Mouse (Mus musculus) heart, adult 2 months (tissue): ENCODE results near the gene Hbq1a. TPM values are rescaled to one million over a fixed set of nuclear protein-coding genes. Genes with fewer than 3 reads are reported as not detected.
A peak's percentile ranks its signal among the peaks of the same experiment; 100 is the strongest.

Experiments used
- DNase-seq, 2 experiments: peaks; one replicate each; pipeline ENCODE4 v3.0.0; 2021
- H3K27ac ChIP-seq: fragments of 200-600 bp; 2 replicates; pipeline ENCODE4 v1.8.1; 2022
- H3K27me3 ChIP-seq: fragments of 200-500 bp; 2 replicates; pipeline ENCODE4 v1.6.1; 2012; ENCODE audit warnings: mild to moderate bottlenecking, low read length, inconsistent platforms, mixed read lengths; ENCODE audit not compliant: control insufficient read depth, insufficient read depth
- H3K36me3 ChIP-seq: fragments of 200-500 bp; 2 replicates; pipeline ENCODE4 v1.6.1; 2012; ENCODE audit warnings: low read length, inconsistent platforms; ENCODE audit not compliant: control insufficient read depth, insufficient read depth
- H3K4me1 ChIP-seq: fragments of 200-500 bp; 2 replicates; pipeline ENCODE4 v1.6.1; 2011; ENCODE audit warnings: low read length; ENCODE audit not compliant: control insufficient read depth, insufficient read depth
- H3K4me3 ChIP-seq: fragments of 200-600 bp; 2 replicates; pipeline ENCODE4 v1.8.1; 2022
- H3K79me2 ChIP-seq: fragments of 200-500 bp; replicated peaks from 2 replicates; pipeline ENCODE4 v1.6.1; 2012; ENCODE audit warnings: mild to moderate bottlenecking, inconsistent platforms, low read length, moderate library complexity, mixed read lengths; ENCODE audit not compliant: control insufficient read depth, insufficient read depth
- H3K9ac ChIP-seq: fragments of 200-500 bp; 2 replicates; pipeline ENCODE4 v1.6.1; 2012; ENCODE audit warnings: low read depth, mild to moderate bottlenecking, control low read depth, inconsistent platforms, low read length, mixed read lengths
- CTCF ChIP-seq: fragments of 200-600 bp; IDR thresholded peaks from 2 replicates; pipeline ENCODE4 v1.8.1; 2022; ENCODE audit warnings: antibody characterized with exemption, mild to moderate bottlenecking, moderate library complexity
- EP300 ChIP-seq: fragments of 200-500 bp; IDR thresholded peaks from 2 replicates; pipeline ENCODE4 v1.6.1; 2011; ENCODE audit warnings: low read depth, low read length, control low read depth; ENCODE audit not compliant: insufficient read depth
- POLR2A ChIP-seq: fragments of 200-500 bp; IDR thresholded peaks from 2 replicates; pipeline ENCODE4 v1.6.1; 2011; ENCODE audit warnings: mild to moderate bottlenecking, low read depth, low read length, control low read depth; ENCODE audit not compliant: insufficient read depth
- WGBS: fragments of 180-500 bp; shearing (Covaris S2); methylation state at CpG from one replicate; pipeline ENCODE4 v1.1.7; 2018; 5-methylcytosine and 5-hydroxymethylcytosine counted together
- intact Hi-C: fragments of 180-260 bp; cut with DNase I; formaldehyde crosslinking; loops from one replicate; pipeline ENCODE4 v1.15.1; 2025
- polyA plus RNA-seq: library from polyadenylated mRNA; depleted of rRNA; stranded (reverse); fragments of >200 nt; gene quantifications from 2 replicates; pipeline ENCODE4 v1.2.3, GENCODE M21; 2012; rRNA removed
- total RNA-seq, 2 experiments: library from RNA; stranded (reverse); gene quantifications; 2 replicates each; pipeline ENCODE4 v1.2.3; 2021

The Hbq1a gene
- total and polyA plus RNA-seq, 3 experiments: 4.4 to 7.0 TPM; not detected in 1

DNA sequence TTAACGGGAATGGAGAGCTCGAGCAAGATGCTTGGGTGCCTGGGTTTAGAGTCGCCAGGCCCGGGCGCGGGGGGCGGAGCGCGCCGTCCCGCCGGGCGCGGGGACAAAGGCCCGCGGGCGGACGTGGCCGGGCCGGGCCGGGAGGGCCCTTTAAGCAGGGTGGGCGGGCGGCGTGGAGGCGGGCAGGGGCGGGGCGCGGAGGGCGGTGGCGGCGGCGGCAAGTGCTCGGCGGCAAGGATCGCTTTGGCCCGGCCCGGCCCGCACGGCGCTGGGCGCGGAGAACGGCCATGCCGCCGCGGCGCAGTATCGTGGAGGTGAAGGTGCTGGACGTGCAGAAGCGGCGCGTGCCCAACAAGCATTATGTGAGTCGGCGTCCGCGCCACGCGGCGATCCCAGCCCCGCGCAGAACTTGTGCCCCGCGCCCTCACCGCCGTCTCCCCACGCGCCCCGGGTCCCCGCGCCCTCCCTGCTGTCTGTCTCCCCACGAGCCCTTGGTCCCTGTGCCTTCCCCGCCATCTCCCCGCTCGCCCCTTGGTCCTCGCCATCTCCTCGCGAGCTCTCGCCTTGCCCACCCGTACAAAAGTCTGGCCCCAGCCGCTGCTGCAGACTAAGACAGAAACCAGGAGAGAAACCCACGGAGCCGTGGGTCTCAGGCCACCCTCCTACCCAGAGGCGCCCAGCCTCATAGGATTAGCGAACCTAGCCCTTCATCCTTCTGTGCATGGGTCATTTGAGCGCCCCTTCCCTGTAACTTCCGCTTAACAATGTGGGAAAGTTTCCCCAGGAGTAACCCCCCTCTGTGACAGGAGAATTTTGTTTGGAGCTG lies 48.0 kb downstream of the Hbq1a start, which contains the start of gene Sh3pxd2b:
Gene Sh3pxd2b, plus strand, starts transcription at position 214 of the 826 bp plus-strand sequence.
- H3K4me1 ChIP-seq: peaks cover 1% of the 10 kb centered on the region; the same call in 1 of the 2 replicates
- TF ChIP-seq EP300: no peak
- TF ChIP-seq POLR2A: 0 out of 2 replicates have a peak, but pooled peaks have one; percentile 35
- H3K79me2 ChIP-seq: no peaks in the 10 kb centered on the region
- peak within 1 kb of the TSS; percentile 93 for H3K9ac ChIP-seq
- DNase-seq: peak; percentile 81 to 84
- peak within 1 kb of the TSS; percentile 80 for H3K4me3 ChIP-seq
- no peaks in the 10 kb centered on the region for H3K36me3 ChIP-seq
- intact Hi-C loops: loop anchor here (5.0 to 10.0 kb wide), 2 partner anchors 49 to 347 kb away; no protein-coding TSS in a partner anchor
- peak within 1 kb of the TSS; percentile 67 for H3K27ac ChIP-seq
- 2% methylated on average over 83 of the region's 86 CpGs for WGBS
- peaks cover 2% of the 10 kb centered on the region; the same call in 1 of the 2 replicates for H3K27me3 ChIP-seq

GRCm38 (mm10) chr11:32348433-32349283 lies 48.8 kb downstream of the Hbq1a start:
- TF ChIP-seq EP300 (no peak), POLR2A (no peak), CTCF (no peak)
- intact Hi-C loops: loop anchor here (5.0 to 10.0 kb wide), 2 partner anchors 49 to 346 kb away; no protein-coding TSS in a partner anchor
- 37% methylated on average over 9 of the region's 9 CpGs for WGBS
- Histone ChIP-seq H3K4me1 (peaks cover 1% of the 10 kb centered on the region; the same call in 1 of the 2 replicates), H3K36me3 (no peaks in the 10 kb centered on the region), H3K4me3 (peak overlapping the region; percentile 80), H3K27me3 (peaks cover 2% of the 10 kb centered on the region; the same call in 1 of the 2 replicates), H3K9ac (peak overlapping the region; percentile 93), H3K27ac (peak overlapping the region; percentile 67), H3K79me2 (no peaks in the 10 kb centered on the region)
- DNase-seq: peak in 1 of 2 experiments; percentile 34

GRCm38 (mm10) chr11:32349284-32349953 lies 49.5 kb downstream of the Hbq1a start:
- peak overlapping the region; percentile 22 for H3K4me3 ChIP-seq
- WGBS: 54% methylated on average over 13 of the region's 13 CpGs
- H3K27me3 ChIP-seq: peaks cover 2% of the 10 kb centered on the region; the same call in 1 of the 2 replicates
- H3K9ac ChIP-seq: no peak overlapping the region
- H3K79me2 ChIP-seq: no peaks in the 10 kb centered on the region
- intact Hi-C loops: loop anchor here (5.0 to 10.0 kb wide), 2 partner anchors 48 to 345 kb away; no protein-coding TSS in a partner anchor
- no peaks in the 10 kb centered on the region for H3K36me3 ChIP-seq
- DNase-seq: peak in 1 of 2 experiments; percentile 52
- peak overlapping the region; percentile 33; the same call in 1 of the 2 replicates for H3K27ac ChIP-seq
- TF ChIP-seq EP300 (no peak), CTCF (no peak), POLR2A (no peak)
- H3K4me1 ChIP-seq: peaks cover 3% of the 10 kb centered on the region

Other genes starting within 250 kb of the Hbq1a start
- not detected for gene Il9r, start 99.8 kb upstream of the Hbq1a start, total RNA-seq
- gene Il9r, start 99.8 kb upstream of the Hbq1a start, polyA plus RNA-seq: 0.03 and 0.37 TPM in 2 replicates
- 10 to 100 TPM; 10.0 to 13.3 TPM for gene Snrnp25, start 94.7 kb upstream of the Hbq1a start, total RNA-seq
- gene Snrnp25, start 94.7 kb upstream of the Hbq1a start, polyA plus RNA-seq: 11.8 and 13.8 TPM in 2 replicates
- 10 to 100 TPM; 22.8 to 23.9 TPM for gene Rhbdf1, start 77.8 kb upstream of the Hbq1a start, total RNA-seq
- 70.3 and 92.8 TPM in 2 replicates for gene Rhbdf1, start 77.8 kb upstream of the Hbq1a start, polyA plus RNA-seq
- gene Mpg, start 73.6 kb upstream of the Hbq1a start, total RNA-seq: 1 to 10 TPM; 5.1 to 6.2 TPM
- gene Mpg, start 73.6 kb upstream of the Hbq1a start, polyA plus RNA-seq: 5.2 and 6.0 TPM in 2 replicates
- 10 to 100 TPM; 27.1 to 27.2 TPM for gene Nprl3, start 32.4 kb upstream of the Hbq1a start, total RNA-seq
- gene Nprl3, start 32.4 kb upstream of the Hbq1a start, polyA plus RNA-seq: 59.5 and 79.9 TPM in 2 replicates
- not detected for gene Hba-x, start 23.7 kb upstream of the Hbq1a start, total RNA-seq
- not detected in 2 replicates for gene Hba-x, start 23.7 kb upstream of the Hbq1a start, polyA plus RNA-seq
- over 10,000 TPM in 1 of 2 experiments, 1,000 to 10,000 TPM in 1; 5,353 to 37,215 TPM for gene Hba-a1, start 16.6 kb upstream of the Hbq1a start, total RNA-seq
- gene Hba-a1, start 16.6 kb upstream of the Hbq1a start, polyA plus RNA-seq: 3,162 and 34,446 TPM in 2 replicates
- gene Hbq1b, start 13.1 kb upstream of the Hbq1a start, total RNA-seq: 1 to 10 TPM in 1 of 2 experiments, under 1 TPM in 1; 0.70 to 2.4 TPM
- gene Hbq1b, start 13.1 kb upstream of the Hbq1a start, polyA plus RNA-seq: 1.5 and 3.8 TPM in 2 replicates
- gene Hba-a2, start 3.6 kb upstream of the Hbq1a start, total RNA-seq: over 10,000 TPM in 1 of 2 experiments, 1,000 to 10,000 TPM in 1; 4,976 to 34,253 TPM
- gene Hba-a2, start 3.6 kb upstream of the Hbq1a start, polyA plus RNA-seq: 9,938 and 81,467 TPM in 2 replicates
- gene Sh3pxd2b, start 47.8 kb downstream of the Hbq1a start, total RNA-seq: 1 to 10 TPM; 3.2 to 8.5 TPM
- gene Sh3pxd2b, start 47.8 kb downstream of the Hbq1a start, polyA plus RNA-seq: 4.0 and 5.3 TPM in 2 replicates
- gene Ubtd2, start 155.3 kb downstream of the Hbq1a start, total RNA-seq: 1 to 10 TPM; 4.2 to 5.1 TPM
- gene Ubtd2, start 155.3 kb downstream of the Hbq1a start, polyA plus RNA-seq: 4.5 and 6.8 TPM in 2 replicates
- gene Efcab9, start 232.0 kb downstream of the Hbq1a start, total RNA-seq: not detected
- gene Efcab9, start 232.0 kb downstream of the Hbq1a start, polyA plus RNA-seq: not detected in 2 replicates
- 10 to 100 TPM in 1 of 2 experiments, 1 to 10 TPM in 1; 9.2 to 10.1 TPM for gene Stk10, start 233.2 kb downstream of the Hbq1a start, total RNA-seq
- 8.4 and 9.8 TPM in 2 replicates for gene Stk10, start 233.2 kb downstream of the Hbq1a start, polyA plus RNA-seq